Mouse (Mus musculus) intestine, postnatal 0 days (tissue): ENCODE measurements around the gene Top3b. TPM values are rescaled to one million over a fixed set of nuclear protein-coding genes. Genes with fewer than 3 reads are reported as not detected.

ENCODE experiments used
- ATAC-seq: fragments of 200-750 bp; cut with Nextera tagmentation; 2 replicates; pipeline ENCODE4 v1.8.0; 2017; ENCODE audit warnings: mild to moderate bottlenecking, moderate TSS enrichment, moderate library complexity
- H3K27ac ChIP-seq: fragments of 300-500 bp; sonication (generic); 2 replicates; pipeline ENCODE4 v1.5.1; 2014; ENCODE audit warnings: mild to moderate bottlenecking, low read depth, low read length, moderate library complexity
- H3K27me3 ChIP-seq: fragments of 300-500 bp; sonication (generic); replicated peaks from 2 replicates; pipeline ENCODE4 v1.6.1; 2014; ENCODE audit warnings: low read length, mixed read lengths; ENCODE audit not compliant: control insufficient read depth, insufficient read depth
- H3K36me3 ChIP-seq: fragments of 300-500 bp; sonication (generic); 2 replicates; pipeline ENCODE4 v1.6.1; 2014; ENCODE audit warnings: mild to moderate bottlenecking, moderate library complexity; ENCODE audit not compliant: control insufficient read depth, insufficient read depth
- H3K4me1 ChIP-seq: fragments of 300-500 bp; sonication (generic); replicated peaks from 2 replicates; pipeline ENCODE4 v1.6.1; 2014; ENCODE audit warnings: antibody characterized with exemption, low read length, mixed read lengths; ENCODE audit not compliant: control insufficient read depth, insufficient read depth
- H3K4me2 ChIP-seq: fragments of 300-500 bp; sonication (generic); replicated peaks from 2 replicates; pipeline ENCODE4 v1.6.1; 2014; ENCODE audit warnings: low read depth, mild to moderate bottlenecking, moderate library complexity
- H3K4me3 ChIP-seq: fragments of 300-500 bp; sonication (generic); 2 replicates; pipeline ENCODE4 v1.5.1; 2014; ENCODE audit warnings: low read depth, low read length
- H3K9ac ChIP-seq: fragments of 300-500 bp; sonication (generic); 2 replicates; pipeline ENCODE4 v1.6.1; 2014; ENCODE audit warnings: mild to moderate bottlenecking, low read depth, low read length
- H3K9me3 ChIP-seq: fragments of 300-500 bp; sonication (generic); 2 replicates; pipeline ENCODE4 v1.6.1; 2016; ENCODE audit warnings: mixed run types; ENCODE audit not compliant: control insufficient read depth
- CTCF ChIP-seq: sonication (generic); IDR thresholded peaks from 2 replicates; pipeline ENCODE4 v1.5.1; 2016; ENCODE audit warnings: low read depth, mild to moderate bottlenecking, control low read depth, antibody characterized with exemption, moderate library complexity
- WGBS: fragments of 180-500 bp; shearing (Covaris S2); extraction: QIAGEN DNeasy Blood & Tissue Kit; methylation state at CpG from one replicate; pipeline ENCODE4 v1.1.7; 2014; 5-methylcytosine and 5-hydroxymethylcytosine counted together
- polyA plus RNA-seq: library from polyadenylated mRNA; unstranded; fragments of >200 nt; fragmentation: Nextera tagmentation; extraction: Ambion mirVana; gene quantifications from 2 replicates; pipeline ENCODE4 v1.2.1, GENCODE M21; 2015

The Top3b gene
- 24.3 and 25.1 TPM in 2 replicates for polyA plus RNA-seq

GRCm38 (mm10) chr16:16870617-16871331, at the start of gene Top3b, which contains the start of gene Vpreb1:
TSS of gene Top3b (plus strand) at chr16:16870736.
TSS of gene Vpreb1 (minus strand) at chr16:16870843.
- Histone ChIP-seq H3K27ac (peak within 1 kb of the TSS; percentile 96), H3K4me2 (peak within 1 kb of the TSS; percentile 82), H3K4me3 (peak within 1 kb of the TSS; percentile 93), H3K27me3 (no peaks in the 10 kb centered on the region), H3K9ac (peak within 1 kb of the TSS; percentile 88), H3K9me3 (no peaks in the 10 kb centered on the region), H3K36me3 (no peaks in the 10 kb centered on the region), H3K4me1 (no peaks in the 10 kb centered on the region)
- ATAC-seq: peak; percentile 96
- under 1% methylated on average over 48 of the region's 49 CpGs for WGBS
- TF ChIP-seq CTCF: peak; percentile 51

DNA sequence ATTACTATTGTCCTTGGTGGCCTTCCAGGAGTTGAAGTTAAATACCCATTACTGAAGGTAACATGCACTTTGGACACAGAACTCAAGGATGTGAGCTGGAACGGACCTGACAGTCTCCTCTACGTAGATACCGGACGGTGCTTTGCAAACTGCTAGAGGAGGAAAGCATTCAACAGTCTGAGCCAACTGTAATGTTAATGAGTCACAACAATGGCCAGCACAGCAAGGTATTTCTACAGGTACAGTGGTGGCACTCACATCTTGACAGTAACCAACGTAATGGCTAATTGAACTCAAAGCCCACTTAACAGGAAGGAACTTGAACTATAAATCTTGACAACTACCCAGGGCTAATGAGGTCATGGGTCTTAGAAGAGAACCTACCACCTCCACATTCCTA, 45.1 kb upstream of the Top3b start:
- 54% methylated on average over 5 of the region's 5 CpGs for WGBS
- Histone ChIP-seq H3K36me3 (no peaks in the 10 kb centered on the region), H3K9ac (no peak overlapping the region)

GRCm38 (mm10) chr16:16826223-16826622, 44.3 kb upstream of the Top3b start:
- ATAC-seq: no peak
- Histone ChIP-seq H3K9me3 (no peaks in the 10 kb centered on the region), H3K27me3 (no peaks in the 10 kb centered on the region), H3K36me3 (no peaks in the 10 kb centered on the region), H3K4me1 (no peaks in the 10 kb centered on the region), H3K27ac (no peak overlapping the region), H3K9ac (no peak overlapping the region), H3K4me3 (no peak overlapping the region), H3K4me2 (no peak overlapping the region)
- 91% methylated on average over 2 of the region's 2 CpGs for WGBS
- TF ChIP-seq CTCF: no peak

More for the DNA sequence above, 45.1 kb upstream of the Top3b start:
- Histone ChIP-seq H3K27ac (no peak overlapping the region), H3K27me3 (no peaks in the 10 kb centered on the region), H3K4me2 (no peak overlapping the region), H3K4me1 (no peaks in the 10 kb centered on the region), H3K4me3 (no peak overlapping the region), H3K9me3 (no peaks in the 10 kb centered on the region)
- ATAC-seq: no peak
- no peak for TF ChIP-seq CTCF

DNA sequence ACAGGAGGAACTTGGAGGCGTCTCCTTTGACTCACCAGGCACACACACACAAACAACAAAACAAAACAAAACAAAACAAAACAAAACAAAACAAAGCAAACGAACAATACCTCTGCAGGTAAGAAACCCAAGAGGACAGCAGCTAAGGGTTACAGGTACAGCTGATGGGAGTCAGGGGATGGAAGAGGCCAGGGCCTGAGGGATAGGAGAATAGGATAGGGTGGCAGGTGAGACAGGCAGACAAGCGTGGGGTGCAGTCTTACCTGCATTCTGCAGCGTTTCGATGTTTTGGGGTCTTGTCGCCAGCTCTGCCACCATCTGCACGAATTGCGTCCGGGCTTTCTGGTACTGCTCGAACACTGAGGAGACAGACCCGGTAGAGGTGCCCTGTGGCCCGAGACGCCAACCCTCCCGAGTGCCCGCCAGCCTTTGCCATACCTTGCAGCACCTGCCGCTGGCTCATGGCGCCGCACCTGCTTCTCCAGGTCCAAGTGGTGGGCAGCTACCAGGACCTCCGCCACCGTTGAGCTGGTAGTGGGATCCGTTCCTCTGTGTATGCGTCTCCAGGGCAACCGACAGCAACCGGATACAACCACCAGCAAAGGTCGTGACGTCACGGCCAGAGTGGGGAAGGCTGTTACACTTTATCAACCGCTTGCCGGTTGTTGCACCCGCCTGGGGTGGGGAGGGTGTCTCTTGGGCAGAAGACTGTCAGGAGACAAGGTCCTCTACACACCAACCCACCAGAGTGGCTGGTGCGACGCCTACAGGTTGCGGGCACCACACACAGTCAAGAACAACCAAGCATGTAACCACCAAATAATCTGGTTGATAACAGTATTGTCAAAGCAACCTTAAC, 41.5 kb upstream of the Top3b start, which contains the start of gene Spag6l:
Spag6l (minus strand) TSS at position 700 of the 859 bp plus-strand sequence.
- Histone ChIP-seq H3K27me3 (no peaks in the 10 kb centered on the region), H3K4me1 (no peaks in the 10 kb centered on the region), H3K36me3 (no peaks in the 10 kb centered on the region), H3K4me3 (peak within 1 kb of the TSS; percentile 46), H3K9ac (no peak within 1 kb of the TSS), H3K4me2 (peak within 1 kb of the TSS; percentile 92), H3K9me3 (no peaks in the 10 kb centered on the region), H3K27ac (no peak within 1 kb of the TSS)
- 6% methylated on average over 33 of the region's 33 CpGs for WGBS
- peak; percentile 62 for TF ChIP-seq CTCF
- peak; percentile 72 for ATAC-seq

GRCm38 (mm10) chr16:16829671-16830070, 40.9 kb upstream of the Top3b start:
- no peak overlapping the region for H3K9ac ChIP-seq

DNA sequence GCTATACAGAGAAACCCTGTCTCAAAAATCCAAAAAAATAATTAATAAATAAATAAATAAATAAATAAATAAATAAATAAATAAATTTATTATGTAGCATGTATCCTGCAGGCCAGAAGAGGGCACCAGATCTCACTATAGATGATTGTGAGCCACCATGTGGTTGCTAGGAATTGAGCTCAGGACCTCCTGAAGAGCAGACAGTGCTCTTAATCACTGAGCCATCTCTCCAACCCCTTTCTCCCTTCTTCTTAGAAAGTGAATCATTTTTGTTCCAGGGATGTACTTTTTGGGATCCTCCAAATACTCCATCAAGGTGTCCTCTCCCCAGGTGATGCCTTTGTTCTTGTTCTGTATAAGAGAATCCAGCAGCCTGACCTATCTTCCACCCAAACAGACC, 21.3 kb upstream of the Top3b start:
- no peak overlapping the region for H3K4me3 ChIP-seq
- H3K4me1 ChIP-seq: no peaks in the 10 kb centered on the region
- ATAC-seq: no peak
- no peaks in the 10 kb centered on the region for H3K9me3 ChIP-seq
- no peak for TF ChIP-seq CTCF
- H3K27me3 ChIP-seq: no peaks in the 10 kb centered on the region
- H3K4me2 ChIP-seq: no peak overlapping the region
- no peak overlapping the region for H3K9ac ChIP-seq
- no peaks in the 10 kb centered on the region for H3K36me3 ChIP-seq
- H3K27ac ChIP-seq: no peak overlapping the region

More at GRCm38 (mm10) chr16:16829671-16830070, 40.9 kb upstream of the Top3b start:
- Histone ChIP-seq H3K27ac (no peak overlapping the region), H3K9me3 (no peaks in the 10 kb centered on the region), H3K27me3 (no peaks in the 10 kb centered on the region), H3K4me3 (no peak overlapping the region), H3K4me1 (no peaks in the 10 kb centered on the region), H3K36me3 (no peaks in the 10 kb centered on the region), H3K4me2 (peak overlapping the region; percentile 92; the same call in 1 of the 2 replicates)
- 82% methylated on average over 3 of the region's 3 CpGs for WGBS
- no peak for ATAC-seq
- TF ChIP-seq CTCF: no peak
